Mouse (Mus musculus): Measurements from ENCODE around the gene Npdc1. TPM values are rescaled to one million over a fixed set of nuclear protein-coding genes. Genes with fewer than 3 reads are reported as not detected.

The Npdc1 gene
- polyA plus RNA-seq, 1 experiment = not detected

GRCm38 (mm10) chr2:25456205-25456953 is 57.2 kb downstream of the Npdc1 start, which contains the start of gene Clic3:
Gene Clic3, plus strand, starts transcription at chr2:25456838.
- WGBS = 64% methylated on average over 14 of the region's 14 CpGs
- H3K4me3 ChIP-seq (ENCODE audit: insufficient read depth, low read depth, low read length) = no peak within 1 kb of the TSS
- no peak for TF ChIP-seq POLR2A (IDR thresholded peaks at IDR 0.05; ENCODE audit: insufficient read depth, low read depth, low read length)
- TF ChIP-seq CTCF (IDR thresholded peaks at IDR 0.05; ENCODE audit: insufficient read depth, low read depth, low read length) = no peak
- no peak within 1 kb of the TSS for H3K27ac ChIP-seq (ENCODE audit: insufficient read depth, low read depth, low read length)
- H3K4me1 ChIP-seq (ENCODE audit: control insufficient read depth, insufficient read depth, low read length) = peaks cover 17% of the 10 kb centered on the region

GRCm38 (mm10) chr2:25457022-25457896 is 58.1 kb downstream of the Npdc1 start:
- no peak for TF ChIP-seq POLR2A (IDR thresholded peaks at IDR 0.05; ENCODE audit: insufficient read depth, low read depth, low read length)
- no peak overlapping the region for H3K27ac ChIP-seq (ENCODE audit: insufficient read depth, low read depth, low read length)
- peaks cover 21% of the 10 kb centered on the region for H3K4me1 ChIP-seq (ENCODE audit: control insufficient read depth, insufficient read depth, low read length)
- H3K4me3 ChIP-seq (ENCODE audit: insufficient read depth, low read depth, low read length) = no peak overlapping the region
- 83% methylated on average over 9 of the region's 9 CpGs for WGBS

GRCm38 (mm10) chr2:25458911-25459310 is 59.8 kb downstream of the Npdc1 start:
- H3K27ac ChIP-seq (ENCODE audit: insufficient read depth, low read depth, low read length) = no peak overlapping the region
- H3K4me1 ChIP-seq (ENCODE audit: control insufficient read depth, insufficient read depth, low read length) = peaks cover 21% of the 10 kb centered on the region
- no peak overlapping the region for H3K4me3 ChIP-seq (ENCODE audit: insufficient read depth, low read depth, low read length)
- no peak for TF ChIP-seq POLR2A (IDR thresholded peaks at IDR 0.05; ENCODE audit: insufficient read depth, low read depth, low read length)
- no peak for TF ChIP-seq CTCF (IDR thresholded peaks at IDR 0.05; ENCODE audit: insufficient read depth, low read depth, low read length)
- 75% methylated on average over 5 of the region's 5 CpGs for WGBS

Other genes with a start within 250 kb of the Npdc1 start
- not detected in 2 replicates for gene Nrarp, start 218.6 kb upstream of the Npdc1 start, polyA plus RNA-seq (2012; ENCODE audit: insufficient read depth, insufficient read length, low replicate concordance, missing spikeins)
- gene Tor4a, start 202.5 kb upstream of the Npdc1 start, polyA plus RNA-seq (2012; ENCODE audit: insufficient read depth, insufficient read length, low replicate concordance, missing spikeins) = not detected in 2 replicates
- not detected in 2 replicates for gene Nelfb, start 187.9 kb upstream of the Npdc1 start, polyA plus RNA-seq (2012; ENCODE audit: insufficient read depth, insufficient read length, low replicate concordance, missing spikeins)
- gene Stpg3, start 184.7 kb upstream of the Npdc1 start, polyA plus RNA-seq (2012; ENCODE audit: insufficient read depth, insufficient read length, low replicate concordance, missing spikeins) = not detected in 2 replicates
- not detected in 2 replicates for gene Fam166a, start 180.6 kb upstream of the Npdc1 start, polyA plus RNA-seq (2012; ENCODE audit: insufficient read depth, insufficient read length, low replicate concordance, missing spikeins)
- 193 TPM in 1 of 2 replicates, not detected in the other for gene Tubb4b, start 174.6 kb upstream of the Npdc1 start, polyA plus RNA-seq (2012; ENCODE audit: insufficient read depth, insufficient read length, low replicate concordance, missing spikeins)
- not detected in 2 replicates for gene Slc34a3, start 165.0 kb upstream of the Npdc1 start, polyA plus RNA-seq (2012; ENCODE audit: insufficient read depth, insufficient read length, low replicate concordance, missing spikeins)
- not detected in 2 replicates for gene Rnf224, start 162.6 kb upstream of the Npdc1 start, polyA plus RNA-seq (2012; ENCODE audit: insufficient read depth, insufficient read length, low replicate concordance, missing spikeins)
- not detected in 2 replicates for gene Rnf208, start 157.1 kb upstream of the Npdc1 start, polyA plus RNA-seq (2012; ENCODE audit: insufficient read depth, insufficient read length, low replicate concordance, missing spikeins)
- gene Cysrt1, start 156.9 kb upstream of the Npdc1 start, polyA plus RNA-seq (2012; ENCODE audit: insufficient read depth, insufficient read length, low replicate concordance, missing spikeins) = not detected in 2 replicates
- not detected in 2 replicates for gene AL732309.1, start 152.5 kb upstream of the Npdc1 start, polyA plus RNA-seq (2012; ENCODE audit: insufficient read depth, insufficient read length, low replicate concordance, missing spikeins)
- gene Tmem203, start 143.9 kb upstream of the Npdc1 start, polyA plus RNA-seq (2012; ENCODE audit: insufficient read depth, insufficient read length, low replicate concordance, missing spikeins) = not detected in 2 replicates
- not detected in 2 replicates for gene Tprn, start 136.7 kb upstream of the Npdc1 start, polyA plus RNA-seq (2012; ENCODE audit: insufficient read depth, insufficient read length, low replicate concordance, missing spikeins)
- not detected in 2 replicates for gene Ssna1, start 126.9 kb upstream of the Npdc1 start, polyA plus RNA-seq (2012; ENCODE audit: insufficient read depth, insufficient read length, low replicate concordance, missing spikeins)
- not detected in 2 replicates for gene Anapc2, start 126.9 kb upstream of the Npdc1 start, polyA plus RNA-seq (2012; ENCODE audit: insufficient read depth, insufficient read length, low replicate concordance, missing spikeins)
- gene Tmem210, start 111.2 kb upstream of the Npdc1 start, polyA plus RNA-seq (2012; ENCODE audit: insufficient read depth, insufficient read length, low replicate concordance, missing spikeins) = not detected in 2 replicates
- not detected in 2 replicates for gene Lrrc26, start 109.4 kb upstream of the Npdc1 start, polyA plus RNA-seq (2012; ENCODE audit: insufficient read depth, insufficient read length, low replicate concordance, missing spikeins)
- 199 and 286 TPM in 2 replicates for gene Grin1, start 80.2 kb upstream of the Npdc1 start, polyA plus RNA-seq (2012; ENCODE audit: insufficient read depth, insufficient read length, low replicate concordance, missing spikeins)
- gene Man1b1, start 67.0 kb upstream of the Npdc1 start, polyA plus RNA-seq (2012; ENCODE audit: insufficient read depth, insufficient read length, low replicate concordance, missing spikeins) = not detected in 2 replicates
- not detected in 2 replicates for gene Dpp7, start 43.0 kb upstream of the Npdc1 start, polyA plus RNA-seq (2012; ENCODE audit: insufficient read depth, insufficient read length, low replicate concordance, missing spikeins)
- not detected in 2 replicates for gene Uap1l1, start 33.7 kb upstream of the Npdc1 start, polyA plus RNA-seq (2012; ENCODE audit: insufficient read depth, insufficient read length, low replicate concordance, missing spikeins)
- not detected in 2 replicates for gene Sapcd2, start 27.0 kb upstream of the Npdc1 start, polyA plus RNA-seq (2012; ENCODE audit: insufficient read depth, insufficient read length, low replicate concordance, missing spikeins)
- not detected in 2 replicates for gene Entpd2, start 3.5 kb upstream of the Npdc1 start, polyA plus RNA-seq (2012; ENCODE audit: insufficient read depth, insufficient read length, low replicate concordance, missing spikeins)
- not detected in 2 replicates for gene Fut7, start 23.9 kb downstream of the Npdc1 start, polyA plus RNA-seq (2012; ENCODE audit: insufficient read depth, insufficient read length, low replicate concordance, missing spikeins)
- gene Abca2, start 29.4 kb downstream of the Npdc1 start, polyA plus RNA-seq (2012; ENCODE audit: insufficient read depth, insufficient read length, low replicate concordance, missing spikeins) = not detected in 2 replicates
- gene Clic3, start 57.5 kb downstream of the Npdc1 start, polyA plus RNA-seq (2012; ENCODE audit: insufficient read depth, insufficient read length, low replicate concordance, missing spikeins) = not detected in 2 replicates
- not detected in 2 replicates for gene Paxx, start 61.7 kb downstream of the Npdc1 start, polyA plus RNA-seq (2012; ENCODE audit: insufficient read depth, insufficient read length, low replicate concordance, missing spikeins)
- gene Ptgds, start 70.7 kb downstream of the Npdc1 start, polyA plus RNA-seq (2012; ENCODE audit: insufficient read depth, insufficient read length, low replicate concordance, missing spikeins) = 758 and 1,988 TPM in 2 replicates
- not detected in 2 replicates for gene Lcn12, start 94.6 kb downstream of the Npdc1 start, polyA plus RNA-seq (2012; ENCODE audit: insufficient read depth, insufficient read length, low replicate concordance, missing spikeins)
- gene Fbxw5, start 101.4 kb downstream of the Npdc1 start, polyA plus RNA-seq (2012; ENCODE audit: insufficient read depth, insufficient read length, low replicate concordance, missing spikeins) = 706 TPM in 1 of 2 replicates, not detected in the other
- gene C8g, start 102.4 kb downstream of the Npdc1 start, polyA plus RNA-seq (2012; ENCODE audit: insufficient read depth, insufficient read length, low replicate concordance, missing spikeins) = not detected in 2 replicates
- gene Traf2, start 147.6 kb downstream of the Npdc1 start, polyA plus RNA-seq (2012; ENCODE audit: insufficient read depth, insufficient read length, low replicate concordance, missing spikeins) = not detected in 2 replicates
- gene Edf1, start 158.5 kb downstream of the Npdc1 start, polyA plus RNA-seq (2012; ENCODE audit: insufficient read depth, insufficient read length, low replicate concordance, missing spikeins) = not detected in 2 replicates
- not detected in 2 replicates for gene Mamdc4, start 175.5 kb downstream of the Npdc1 start, polyA plus RNA-seq (2012; ENCODE audit: insufficient read depth, insufficient read length, low replicate concordance, missing spikeins)
- not detected in 2 replicates for gene Phpt1, start 175.9 kb downstream of the Npdc1 start, polyA plus RNA-seq (2012; ENCODE audit: insufficient read depth, insufficient read length, low replicate concordance, missing spikeins)
- not detected in 2 replicates for gene Ajm1, start 182.4 kb downstream of the Npdc1 start, polyA plus RNA-seq (2012; ENCODE audit: insufficient read depth, insufficient read length, low replicate concordance, missing spikeins)
- not detected in 2 replicates for gene Rabl6, start 209.2 kb downstream of the Npdc1 start, polyA plus RNA-seq (2012; ENCODE audit: insufficient read depth, insufficient read length, low replicate concordance, missing spikeins)
- gene Ccdc183, start 218.3 kb downstream of the Npdc1 start, polyA plus RNA-seq (2012; ENCODE audit: insufficient read depth, insufficient read length, low replicate concordance, missing spikeins) = not detected in 2 replicates
- not detected in 2 replicates for gene Tmem141, start 222.7 kb downstream of the Npdc1 start, polyA plus RNA-seq (2012; ENCODE audit: insufficient read depth, insufficient read length, low replicate concordance, missing spikeins)
- gene Fcna, start 228.7 kb downstream of the Npdc1 start, polyA plus RNA-seq (2012; ENCODE audit: insufficient read depth, insufficient read length, low replicate concordance, missing spikeins) = not detected in 2 replicates

Data from olfactory bulb, adult 2 months (tissue).